Mouse (Mus musculus) layer of hippocampus, adult 18-20 months (tissue): ENCODE data around the gene Prune1. TPM values are rescaled to one million over a fixed set of nuclear protein-coding genes. Genes with fewer than 3 reads are reported as not detected.

Experiments used
- DNase-seq, 2 experiments: peaks; one replicate each; pipeline ENCODE4 v3.0.0; 2022; ENCODE audit warnings: low spot score in 2 of 2
- total RNA-seq, 2 experiments: library from RNA; stranded (reverse); gene quantifications; 2 replicates each; pipeline ENCODE4 v1.2.3; 2021

The Prune1 gene
- total RNA-seq, 2 experiments from 2014 or later, result 21.0 to 21.1 TPM

GRCm38 (mm10) chr3:95307100-95307499, 25.2 kb upstream of the Prune1 start, which contains the start of gene Anxa9:
TSS of gene Anxa9 (minus strand) at chr3:95307176.
- DNase-seq, result no peak

- no peak for DNase-seq
These were observed 24.4 kb upstream of the Prune1 start for GRCm38 (mm10) chr3:95306244-95306643.

GRCm38 (mm10) chr3:95301204-95301796, 19.4 kb upstream of the Prune1 start:
- DNase-seq, result no peak

GRCm38 (mm10) chr3:95298018-95298417, 16.1 kb upstream of the Prune1 start:
- no peak for DNase-seq

GRCm38 (mm10) chr3:95296103-95296469, 14.2 kb upstream of the Prune1 start:
- DNase-seq, result peak in 1 of 2 experiments; percentile 20

GRCm38 (mm10) chr3:95295321-95296102, 13.6 kb upstream of the Prune1 start:
- DNase-seq, result no peak

- no peak for DNase-seq
These were observed 12.8 kb upstream of the Prune1 start for GRCm38 (mm10) chr3:95294718-95295117.

- DNase-seq, result no peak
These were observed 12.4 kb upstream of the Prune1 start for GRCm38 (mm10) chr3:95294316-95294715.

- no peak for DNase-seq
These were observed 11.7 kb upstream of the Prune1 start for GRCm38 (mm10) chr3:95293537-95293936.

GRCm38 (mm10) chr3:95292899-95293298, 11.0 kb upstream of the Prune1 start:
- no peak for DNase-seq

- DNase-seq, result no peak
These were observed 9.2 kb upstream of the Prune1 start for GRCm38 (mm10) chr3:95291041-95291440.

- no peak for DNase-seq
These were observed 8.3 kb upstream of the Prune1 start for GRCm38 (mm10) chr3:95290156-95290555.

- DNase-seq, result no peak
These were observed 7.5 kb upstream of the Prune1 start for GRCm38 (mm10) chr3:95289419-95289818.

GRCm38 (mm10) chr3:95287541-95287940, 5.7 kb upstream of the Prune1 start:
- no peak for DNase-seq

GRCm38 (mm10) chr3:95286510-95286909, 4.6 kb upstream of the Prune1 start:
- DNase-seq, result no peak

- DNase-seq, result no peak
These were observed 4.1 kb upstream of the Prune1 start for GRCm38 (mm10) chr3:95286011-95286410.

GRCm38 (mm10) chr3:95285390-95285789, 3.5 kb upstream of the Prune1 start:
- DNase-seq, result no peak

- DNase-seq, result no peak
These were observed 2.8 kb upstream of the Prune1 start for GRCm38 (mm10) chr3:95284501-95285281.

- no peak for DNase-seq
These were observed 2.2 kb upstream of the Prune1 start for GRCm38 (mm10) chr3:95284062-95284461.

GRCm38 (mm10) chr3:95283589-95283941, 1.7 kb upstream of the Prune1 start:
- DNase-seq, result peak in 1 of 2 experiments; percentile 11

GRCm38 (mm10) chr3:95282865-95283588, 1.2 kb upstream of the Prune1 start:
- DNase-seq, result peak; percentile 56 to 77
